Mouse (Mus musculus): ENCODE measurements around the gene Fat2. TPM values are rescaled to one million over a fixed set of nuclear protein-coding genes. Genes with fewer than 3 reads are reported as not detected.

Gene Fat2
- polyA plus RNA-seq, 1 experiment from 2014 or later: not detected

DNA sequence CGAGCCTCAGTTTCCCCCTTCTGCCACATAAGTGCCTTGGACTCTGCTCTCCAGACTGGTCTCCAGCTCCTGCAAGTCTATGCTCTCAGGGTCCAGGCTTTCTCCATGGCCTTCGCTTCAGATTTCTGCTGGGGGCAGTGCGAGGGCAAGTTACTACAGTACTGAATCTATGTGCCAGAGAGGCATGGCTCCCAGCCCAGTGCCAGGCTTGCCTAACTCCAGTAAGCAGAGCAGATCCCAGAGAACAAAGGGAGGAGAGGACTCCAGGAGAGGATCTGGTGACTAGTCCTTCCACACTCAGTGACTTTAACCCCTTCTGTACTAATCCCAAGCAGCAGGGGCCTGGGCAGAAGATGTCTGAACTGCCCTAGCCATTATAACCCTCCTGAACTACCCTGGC is 28.3 kb upstream of the Fat2 start:
- Histone ChIP-seq H3K27ac (ENCODE audit: low read depth, low read length) (no peak overlapping the region), H3K4me1 (replicated peaks; ENCODE audit: control insufficient read depth, insufficient read depth, low read length) (no peaks in the 10 kb centered on the region), H3K36me3 (ENCODE audit: control insufficient read depth, insufficient read depth) (no peaks in the 10 kb centered on the region), H3K9ac (ENCODE audit: low read depth, low read length) (no peak overlapping the region), H3K27me3 (replicated peaks; ENCODE audit: control insufficient read depth, insufficient read depth, low read length) (no peaks in the 10 kb centered on the region), H3K9me3 (ENCODE audit: control insufficient read depth) (no peaks in the 10 kb centered on the region), H3K4me2 (replicated peaks; ENCODE audit: low read depth) (no peak overlapping the region), H3K4me3 (ENCODE audit: low read depth, low read length) (no peak overlapping the region)
- 81% methylated on average over 3 of the region's 3 CpGs for WGBS
- no peak for ATAC-seq
- TF ChIP-seq CTCF (IDR thresholded peaks at IDR 0.05; ENCODE audit: low read depth): no peak

DNA sequence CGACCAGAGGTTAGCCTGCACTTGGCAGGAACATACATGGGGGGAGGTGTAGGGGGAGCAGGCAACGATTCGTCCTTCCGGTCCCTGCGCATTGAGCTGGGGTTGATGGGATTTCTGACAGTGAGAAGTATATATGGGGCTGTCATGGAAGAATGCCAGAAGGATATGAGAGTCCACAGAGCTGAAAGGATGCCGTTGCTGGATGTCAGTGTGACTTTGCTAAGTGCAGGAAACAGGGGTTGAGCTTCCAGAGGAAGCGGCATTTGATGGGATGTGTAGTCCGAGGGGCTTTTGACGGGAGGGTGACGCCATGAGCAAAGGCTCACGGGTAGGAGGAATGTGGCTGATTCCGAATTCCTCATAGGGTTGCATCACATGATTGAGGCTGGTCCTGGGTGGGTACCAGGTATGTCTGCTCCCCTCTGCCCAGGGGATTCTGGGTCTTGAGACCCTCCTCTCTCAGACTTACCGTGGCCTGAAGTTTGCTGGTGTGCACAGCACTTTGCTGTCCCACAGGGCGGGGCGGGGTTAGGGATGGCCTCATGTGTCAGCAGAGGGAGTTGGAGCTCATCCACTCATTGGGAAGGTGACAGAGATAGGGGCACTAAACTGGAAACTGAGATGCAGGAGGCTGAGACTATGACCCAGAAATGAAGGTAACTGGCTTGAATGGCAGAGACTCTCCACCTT is 21.9 kb upstream of the Fat2 start:
- H3K27ac ChIP-seq (ENCODE audit: low read depth, low read length): no peak overlapping the region
- WGBS: 57% methylated on average over 15 of the region's 15 CpGs

DNA sequence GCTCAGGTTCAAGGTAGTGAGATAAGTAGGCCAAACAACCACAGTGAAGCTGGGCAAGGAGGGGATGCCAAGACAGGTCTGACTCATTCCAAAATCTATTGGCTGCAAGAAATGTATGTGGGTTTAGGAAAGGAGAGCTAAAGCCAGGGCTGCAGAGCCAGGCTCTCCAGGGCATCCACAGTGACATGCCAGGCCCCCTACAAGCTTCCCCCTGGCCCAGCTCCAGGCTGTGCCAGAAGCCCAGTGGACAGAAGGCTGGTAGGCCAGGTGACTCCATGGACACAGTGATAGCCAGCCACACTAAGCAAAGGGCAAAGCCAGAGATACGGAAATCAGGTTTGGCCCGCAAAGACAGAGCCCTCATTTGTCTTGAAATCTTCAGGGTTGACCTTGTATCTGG is 20.5 kb upstream of the Fat2 start:
- Histone ChIP-seq H3K9me3 (ENCODE audit: control insufficient read depth) (no peaks in the 10 kb centered on the region), H3K27me3 (replicated peaks; ENCODE audit: control insufficient read depth, insufficient read depth, low read length) (no peaks in the 10 kb centered on the region), H3K4me1 (replicated peaks; ENCODE audit: control insufficient read depth, insufficient read depth, low read length) (no peaks in the 10 kb centered on the region), H3K9ac (ENCODE audit: low read depth, low read length) (no peak overlapping the region), H3K4me2 (replicated peaks; ENCODE audit: low read depth) (no peak overlapping the region), H3K36me3 (ENCODE audit: control insufficient read depth, insufficient read depth) (no peaks in the 10 kb centered on the region), H3K4me3 (ENCODE audit: low read depth, low read length) (no peak overlapping the region), H3K27ac (ENCODE audit: low read depth, low read length) (no peak overlapping the region)
- TF ChIP-seq CTCF (IDR thresholded peaks at IDR 0.05; ENCODE audit: low read depth): no peak
- WGBS: 88% methylated on average over 2 of the region's 2 CpGs
- ATAC-seq: no peak

More for the DNA sequence above, 21.9 kb upstream of the Fat2 start:
- H3K9me3 ChIP-seq (ENCODE audit: control insufficient read depth): no peaks in the 10 kb centered on the region
- no peak for ATAC-seq
- H3K4me1 ChIP-seq (replicated peaks; ENCODE audit: control insufficient read depth, insufficient read depth, low read length): no peaks in the 10 kb centered on the region
- no peaks in the 10 kb centered on the region for H3K36me3 ChIP-seq (ENCODE audit: control insufficient read depth, insufficient read depth)
- TF ChIP-seq CTCF (IDR thresholded peaks at IDR 0.05; ENCODE audit: low read depth): no peak
- H3K4me3 ChIP-seq (ENCODE audit: low read depth, low read length): no peak overlapping the region
- no peak overlapping the region for H3K4me2 ChIP-seq (replicated peaks; ENCODE audit: low read depth)
- H3K9ac ChIP-seq (ENCODE audit: low read depth, low read length): no peak overlapping the region
- H3K27me3 ChIP-seq (replicated peaks; ENCODE audit: control insufficient read depth, insufficient read depth, low read length): no peaks in the 10 kb centered on the region

DNA sequence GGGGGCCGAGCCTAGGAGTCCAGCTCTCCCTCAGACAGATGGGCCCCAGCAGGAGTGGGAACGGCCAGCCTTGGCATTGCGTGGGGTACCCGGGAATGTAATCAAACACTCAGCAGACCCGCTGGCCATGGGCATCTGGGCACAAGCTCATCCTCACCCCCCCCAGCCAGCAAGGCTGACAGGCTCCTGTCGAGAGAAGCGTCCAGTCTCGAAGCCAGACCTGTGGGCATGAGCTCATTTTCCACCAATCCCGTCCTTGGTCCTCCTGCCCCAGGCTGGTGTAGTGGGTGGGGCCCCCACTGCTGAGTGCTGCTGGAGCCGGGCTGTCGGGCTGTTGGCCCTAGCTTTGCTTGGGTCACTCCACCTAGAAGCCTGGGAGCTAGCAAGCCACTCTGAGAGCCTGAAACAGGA is 5.6 kb upstream of the Fat2 start:
- no peak for ATAC-seq
- H3K4me3 ChIP-seq (ENCODE audit: low read depth, low read length): no peak overlapping the region
- H3K27ac ChIP-seq (ENCODE audit: low read depth, low read length): no peak overlapping the region
- no peaks in the 10 kb centered on the region for H3K4me1 ChIP-seq (replicated peaks; ENCODE audit: control insufficient read depth, insufficient read depth, low read length)
- TF ChIP-seq CTCF (IDR thresholded peaks at IDR 0.05; ENCODE audit: low read depth): no peak
- no peak overlapping the region for H3K4me2 ChIP-seq (replicated peaks; ENCODE audit: low read depth)
- H3K9ac ChIP-seq (ENCODE audit: low read depth, low read length): no peak overlapping the region
- WGBS: 58% methylated on average over 11 of the region's 11 CpGs
- H3K9me3 ChIP-seq (ENCODE audit: control insufficient read depth): no peaks in the 10 kb centered on the region
- no peaks in the 10 kb centered on the region for H3K27me3 ChIP-seq (replicated peaks; ENCODE audit: control insufficient read depth, insufficient read depth, low read length)
- H3K36me3 ChIP-seq (ENCODE audit: control insufficient read depth, insufficient read depth): no peaks in the 10 kb centered on the region

DNA sequence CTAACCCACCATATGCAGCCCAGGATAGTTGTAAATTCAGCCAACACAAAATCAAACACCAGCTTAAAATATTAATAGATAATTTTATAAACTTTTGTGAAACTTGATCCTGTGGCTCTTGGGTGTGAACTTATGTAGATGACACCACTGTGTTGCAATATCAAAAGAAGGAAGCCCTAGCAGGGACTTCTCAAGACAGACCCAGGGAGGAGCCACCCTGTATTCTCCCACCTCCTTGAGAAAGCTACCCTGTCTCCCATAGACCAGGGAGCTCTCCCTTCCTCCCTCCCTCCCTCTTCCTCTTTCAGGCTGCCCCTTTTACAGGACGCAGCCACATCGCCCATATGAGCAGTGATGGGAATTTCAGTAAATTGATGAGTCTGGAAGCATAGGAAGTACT is 4.4 kb upstream of the Fat2 start:
- TF ChIP-seq CTCF (IDR thresholded peaks at IDR 0.05; ENCODE audit: low read depth): no peak
- no peak overlapping the region for H3K9ac ChIP-seq (ENCODE audit: low read depth, low read length)
- H3K4me2 ChIP-seq (replicated peaks; ENCODE audit: low read depth): no peak overlapping the region
- H3K27me3 ChIP-seq (replicated peaks; ENCODE audit: control insufficient read depth, insufficient read depth, low read length): no peaks in the 10 kb centered on the region
- 79% methylated on average over 2 of the region's 2 CpGs for WGBS
- H3K27ac ChIP-seq (ENCODE audit: low read depth, low read length): no peak overlapping the region
- H3K4me3 ChIP-seq (ENCODE audit: low read depth, low read length): no peak overlapping the region
- no peaks in the 10 kb centered on the region for H3K4me1 ChIP-seq (replicated peaks; ENCODE audit: control insufficient read depth, insufficient read depth, low read length)
- H3K36me3 ChIP-seq (ENCODE audit: control insufficient read depth, insufficient read depth): no peaks in the 10 kb centered on the region
- no peaks in the 10 kb centered on the region for H3K9me3 ChIP-seq (ENCODE audit: control insufficient read depth)
- ATAC-seq: no peak

DNA sequence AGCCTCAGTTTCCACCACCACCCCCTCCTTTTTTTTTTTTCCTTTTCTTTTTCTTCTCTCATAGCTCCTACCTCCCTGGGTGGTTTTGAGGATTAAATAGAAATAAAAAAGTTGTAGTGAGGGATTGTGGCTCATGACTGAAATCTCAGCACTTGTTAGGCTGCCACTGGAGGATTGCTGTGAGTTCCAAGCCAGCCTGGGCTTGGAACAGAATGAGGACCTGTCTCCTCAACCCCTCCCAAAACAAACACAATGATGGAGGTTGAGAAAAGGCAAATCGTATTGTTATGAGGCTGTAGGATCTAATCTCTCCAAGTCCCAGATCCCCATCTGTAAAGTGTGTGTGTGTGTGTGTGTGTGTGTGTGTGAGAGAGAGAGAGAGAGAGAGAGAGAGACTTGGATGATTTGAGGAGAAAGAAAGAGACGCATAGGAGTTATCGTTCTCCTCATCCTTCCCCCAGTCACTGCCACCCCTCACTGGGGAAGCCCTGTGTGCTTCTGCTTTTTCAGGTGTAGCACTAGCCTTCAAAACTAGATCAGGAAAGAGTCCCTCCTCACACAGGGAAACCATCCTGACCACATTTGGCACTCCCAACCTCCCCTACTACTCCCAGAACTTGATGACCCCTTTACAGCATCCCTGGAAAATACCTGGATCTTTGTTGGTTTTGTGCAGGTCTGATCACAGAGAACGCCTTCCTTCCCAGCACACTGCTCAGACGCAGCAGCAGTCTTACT is 837 bp upstream of the Fat2 start:
- ATAC-seq: no peak
- H3K9me3 ChIP-seq (ENCODE audit: control insufficient read depth): no peaks in the 10 kb centered on the region
- no peak overlapping the region for H3K9ac ChIP-seq (ENCODE audit: low read depth, low read length)
- H3K4me2 ChIP-seq (replicated peaks; ENCODE audit: low read depth): no peak overlapping the region
- H3K27ac ChIP-seq (ENCODE audit: low read depth, low read length): no peak overlapping the region
- no peaks in the 10 kb centered on the region for H3K4me1 ChIP-seq (replicated peaks; ENCODE audit: control insufficient read depth, insufficient read depth, low read length)
- no peak for TF ChIP-seq CTCF (IDR thresholded peaks at IDR 0.05; ENCODE audit: low read depth)
- no peaks in the 10 kb centered on the region for H3K36me3 ChIP-seq (ENCODE audit: control insufficient read depth, insufficient read depth)
- no peak overlapping the region for H3K4me3 ChIP-seq (ENCODE audit: low read depth, low read length)
- 59% methylated on average over 5 of the region's 5 CpGs for WGBS
- no peaks in the 10 kb centered on the region for H3K27me3 ChIP-seq (replicated peaks; ENCODE audit: control insufficient read depth, insufficient read depth, low read length)
